Mouse (Mus musculus) neutrophil, adult 5-6 weeks (primary cell): ENCODE results near the gene Sart3. TPM values are rescaled to one million over a fixed set of nuclear protein-coding genes. Genes with fewer than 3 reads are reported as not detected.
A peak's percentile ranks its signal among the peaks of the same experiment; 100 is the strongest.

Source experiments
- ATAC-seq: fragments of 151-379, 151-347 bp; 2 replicates; pipeline ENCODE4 v1.8.0; 2017; ENCODE audit warnings: mild to moderate bottlenecking, moderate TSS enrichment; ENCODE audit not compliant: insufficient number of reproducible peaks, poor library complexity, low FRiP score, severe bottlenecking; ENCODE audit errors: extremely low read depth
- total RNA-seq: library from RNA; stranded (forward); fragments of 200-1000 nt; gene quantifications from 2 replicates; pipeline ENCODE4 v1.2.3, GENCODE M21; 2017

Gene Sart3
- total RNA-seq, 1 experiment from 2014 or later = 50.5 TPM

DNA sequence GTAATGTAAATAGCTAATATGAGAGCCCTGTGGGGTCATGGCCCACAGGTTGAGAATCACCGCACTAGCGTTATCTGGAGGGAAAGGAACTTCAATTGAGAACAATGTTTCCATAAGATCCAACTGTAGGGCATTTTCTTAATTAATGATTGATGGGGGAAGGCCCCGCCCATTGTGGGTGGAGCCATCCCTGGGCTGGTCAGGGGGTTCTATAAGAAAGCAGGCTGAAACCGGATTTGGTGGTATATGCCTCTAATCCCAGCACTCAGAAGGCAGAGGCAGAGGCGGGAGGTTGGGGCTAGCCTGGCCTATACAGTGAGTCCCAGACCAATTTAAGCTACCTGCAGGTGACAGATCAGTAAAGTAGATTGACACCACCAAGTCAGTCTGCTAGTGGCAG is 37.9 kb downstream of the Sart3 start:
- ATAC-seq = no peak

DNA sequence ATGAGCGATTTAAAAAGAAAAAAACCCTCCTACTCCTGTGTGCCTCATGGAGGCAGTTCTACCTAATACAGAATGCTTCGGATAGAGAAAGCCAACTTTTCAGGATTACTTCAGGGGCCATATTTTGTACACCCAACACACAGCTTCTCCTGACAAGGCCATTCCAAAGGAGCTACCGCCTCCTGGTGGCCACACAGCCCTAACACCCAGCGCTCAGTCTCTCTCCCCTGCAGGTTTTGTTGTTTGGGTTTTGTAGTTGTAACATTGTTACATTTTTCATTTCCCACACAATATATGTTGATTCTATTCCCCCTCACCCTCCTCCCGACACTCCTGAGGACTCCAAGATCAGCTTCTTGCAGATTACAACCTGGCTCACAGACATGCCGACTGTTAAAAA is 40.1 kb downstream of the Sart3 start:
- ATAC-seq = no peak

DNA sequence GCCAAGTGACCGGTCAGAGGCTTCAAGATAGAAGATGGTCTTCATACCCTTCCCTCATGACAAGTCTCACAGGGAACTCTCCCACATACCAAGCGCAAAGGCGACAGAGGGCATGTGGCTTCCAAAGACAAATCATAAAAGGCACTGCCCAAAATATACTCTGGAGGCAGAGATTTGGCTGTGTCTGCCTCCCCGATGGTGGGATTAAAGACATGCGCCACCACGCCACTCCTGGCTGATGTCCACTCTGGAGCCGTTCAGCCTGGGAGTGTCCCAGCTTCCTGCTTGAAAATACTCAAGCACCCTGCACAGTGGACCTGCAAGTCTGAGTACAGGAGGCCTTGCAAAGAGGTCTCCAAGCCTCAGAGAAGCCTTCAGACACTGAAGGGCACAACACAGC is 41.1 kb downstream of the Sart3 start:
- no peak for ATAC-seq

DNA sequence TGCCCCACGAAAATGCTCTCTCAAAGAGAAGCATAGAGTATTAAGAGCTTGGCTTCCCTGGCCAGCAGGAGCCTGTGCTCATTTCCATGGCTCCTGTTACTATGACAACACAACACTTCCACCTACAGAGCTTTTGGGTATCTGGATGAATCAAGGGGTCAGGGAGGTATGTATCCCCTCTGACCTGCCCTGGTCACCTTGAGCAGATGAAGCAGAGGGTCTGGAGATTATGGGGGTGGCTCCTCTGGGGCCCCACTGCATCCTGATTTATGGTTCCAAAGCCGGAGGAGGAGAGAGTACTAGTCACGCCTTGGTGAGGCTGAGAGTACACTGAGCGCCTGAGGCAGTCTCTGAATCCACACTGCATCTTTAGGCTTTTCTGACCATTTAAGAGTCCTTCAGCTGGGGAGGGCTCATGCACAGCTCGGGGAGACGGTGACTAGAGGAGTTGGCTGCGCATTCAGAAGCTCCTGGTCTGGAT is 41.6 kb downstream of the Sart3 start:
- ATAC-seq = no peak

DNA sequence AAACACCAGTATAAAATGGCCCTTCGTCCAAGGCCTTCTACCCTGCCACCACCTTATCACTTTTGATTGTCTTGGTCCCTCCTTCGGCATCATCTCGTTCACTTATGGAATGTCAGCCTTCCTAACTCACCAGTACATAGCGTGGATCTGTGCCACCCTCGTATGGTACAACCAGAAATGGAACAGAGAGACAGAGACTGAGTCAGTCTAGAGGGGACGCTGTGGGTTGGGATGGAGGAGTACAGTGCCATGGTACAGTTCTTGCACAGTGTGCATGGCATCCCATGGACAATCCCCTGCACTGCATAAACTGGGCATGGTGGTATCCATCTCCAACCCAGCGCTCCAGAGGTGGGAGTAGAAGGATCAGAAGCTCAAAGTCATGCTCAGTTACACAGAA is 43.6 kb downstream of the Sart3 start:
- no peak for ATAC-seq

DNA sequence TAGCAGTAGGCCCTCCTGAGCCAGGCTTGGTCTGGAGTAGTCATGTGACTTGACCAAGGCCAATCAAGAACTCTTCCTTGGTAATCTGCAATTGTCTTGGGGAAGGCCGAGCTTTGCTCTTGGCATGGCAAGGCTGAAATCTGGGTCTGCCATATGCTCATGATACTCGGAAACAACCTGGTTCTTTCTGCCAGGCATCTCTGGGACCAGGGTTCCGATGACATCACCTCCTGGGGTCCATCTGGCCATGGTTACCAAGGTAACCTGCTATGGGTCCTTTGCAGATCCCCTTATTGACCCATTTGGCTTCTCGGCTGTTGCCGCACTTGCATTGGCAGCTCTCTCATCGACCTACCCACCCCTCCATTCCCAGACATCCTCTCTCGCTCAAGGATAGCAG is 44.3 kb downstream of the Sart3 start:
- no peak for ATAC-seq

DNA sequence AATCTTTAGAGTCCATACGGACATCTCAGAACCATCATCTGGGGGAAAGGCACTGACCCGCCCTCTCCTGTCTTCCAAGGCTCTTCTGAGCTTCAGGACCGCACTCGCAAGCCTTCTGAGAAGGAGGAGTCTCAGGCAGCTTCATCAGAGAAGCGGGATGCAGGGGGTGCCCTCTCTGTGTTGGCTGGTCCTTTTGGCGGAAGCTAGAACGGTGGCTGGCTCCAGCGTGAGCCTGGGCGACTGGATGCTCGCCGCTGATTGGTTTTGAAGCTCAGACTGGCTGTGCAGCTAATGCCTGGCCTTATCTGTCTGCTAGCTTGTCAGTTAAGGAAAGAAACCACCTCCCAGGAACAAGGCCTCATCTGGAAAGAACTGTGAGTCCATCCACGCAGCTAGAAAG is 45.1 kb downstream of the Sart3 start:
- ATAC-seq = no peak

DNA sequence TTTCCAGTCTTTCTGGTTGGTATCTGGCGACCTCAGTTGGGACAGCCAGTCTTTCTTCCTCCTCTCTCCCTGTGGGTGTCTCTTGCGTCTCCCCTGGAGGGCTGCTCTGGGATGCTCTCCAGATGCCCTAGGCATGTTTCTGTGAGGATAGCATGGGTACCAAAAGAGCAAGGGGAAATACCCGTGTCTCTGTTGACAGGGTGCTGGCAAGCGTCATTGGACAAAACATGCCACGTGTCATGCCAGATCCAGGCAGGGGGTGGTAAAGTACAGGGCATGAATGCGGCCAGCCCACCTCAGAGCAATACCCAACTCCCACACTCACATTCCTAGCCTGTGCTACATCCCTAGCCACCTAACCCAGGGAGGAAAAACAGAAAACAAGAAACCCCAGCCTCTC is 45.7 kb downstream of the Sart3 start:
- no peak for ATAC-seq

DNA sequence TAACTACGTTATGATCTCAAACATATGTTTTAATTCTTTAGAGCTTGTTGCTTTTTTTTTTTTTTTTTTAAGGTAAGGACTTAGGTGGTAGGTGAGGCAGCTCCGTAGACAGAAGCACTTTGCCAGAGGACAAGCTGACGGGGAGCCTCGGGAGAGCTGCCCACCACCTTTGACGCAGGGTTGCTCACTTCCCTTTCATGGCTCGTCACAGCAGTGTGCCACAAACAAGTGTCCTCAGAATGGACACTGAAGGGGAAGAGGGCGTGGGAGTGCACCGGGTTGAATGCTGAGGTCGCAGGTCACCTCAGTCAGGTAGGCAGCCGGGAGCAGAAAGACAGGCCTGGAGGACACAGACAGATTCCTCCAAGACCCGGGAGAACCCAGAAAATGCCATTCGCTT is 46.9 kb downstream of the Sart3 start:
- no peak for ATAC-seq

DNA sequence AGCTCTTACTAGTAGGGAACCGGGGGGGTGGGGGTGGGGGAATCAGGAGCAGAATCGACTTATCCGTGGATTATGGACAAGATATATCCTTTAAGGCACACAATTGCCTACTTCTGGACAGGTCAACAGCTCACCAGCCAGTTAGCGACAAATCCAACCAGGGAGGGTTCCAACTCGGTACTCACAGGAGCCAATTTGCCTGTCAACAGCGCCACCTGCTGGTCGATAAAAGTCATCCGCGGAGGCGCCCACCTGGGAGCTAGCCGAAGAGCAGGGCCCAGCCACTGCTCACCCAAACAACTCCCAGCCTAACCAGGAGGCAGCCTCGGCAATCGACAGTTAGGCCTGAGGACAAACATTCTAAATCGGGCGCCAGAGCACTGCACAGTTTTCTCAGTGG is 47.9 kb downstream of the Sart3 start, which contains the start of gene 1700069L16Rik:
Gene 1700069L16Rik (minus strand): TSS at position 327 of the 400 bp plus-strand sequence.
- ATAC-seq = peak; percentile 55; the same call in 1 of the 2 replicates

DNA sequence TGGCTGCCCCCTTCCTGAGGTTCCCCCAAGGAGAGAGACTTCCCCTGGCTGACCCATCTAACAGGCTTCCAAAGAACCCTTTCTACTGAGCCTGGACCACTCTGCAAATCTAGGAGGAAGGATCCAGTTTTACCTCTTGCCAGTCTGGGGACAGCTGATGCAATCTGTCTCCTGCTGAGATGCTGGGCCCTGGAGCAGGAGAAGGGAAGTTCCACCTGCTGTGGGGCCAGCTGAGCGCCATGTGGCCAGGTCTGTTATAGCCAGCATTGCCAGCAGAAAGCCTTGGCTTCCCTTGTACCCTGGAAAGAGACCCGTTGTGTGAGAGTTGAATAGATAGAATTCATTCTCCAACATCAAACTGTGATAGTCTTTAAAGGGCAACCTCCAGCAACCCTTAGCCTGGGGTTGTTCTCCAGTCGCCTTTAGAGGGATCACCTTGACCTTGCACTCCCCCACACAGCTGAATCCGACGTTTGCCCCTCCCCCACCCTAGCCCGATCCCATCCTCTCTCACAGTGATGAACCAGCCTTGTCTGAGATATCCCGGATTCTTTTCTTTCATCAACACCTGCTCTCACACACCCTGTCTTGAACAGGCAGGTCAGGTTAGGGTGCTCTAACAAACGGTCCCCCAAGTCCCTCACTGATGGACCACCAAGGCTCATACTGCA is 48.6 kb downstream of the Sart3 start:
- no peak for ATAC-seq

DNA sequence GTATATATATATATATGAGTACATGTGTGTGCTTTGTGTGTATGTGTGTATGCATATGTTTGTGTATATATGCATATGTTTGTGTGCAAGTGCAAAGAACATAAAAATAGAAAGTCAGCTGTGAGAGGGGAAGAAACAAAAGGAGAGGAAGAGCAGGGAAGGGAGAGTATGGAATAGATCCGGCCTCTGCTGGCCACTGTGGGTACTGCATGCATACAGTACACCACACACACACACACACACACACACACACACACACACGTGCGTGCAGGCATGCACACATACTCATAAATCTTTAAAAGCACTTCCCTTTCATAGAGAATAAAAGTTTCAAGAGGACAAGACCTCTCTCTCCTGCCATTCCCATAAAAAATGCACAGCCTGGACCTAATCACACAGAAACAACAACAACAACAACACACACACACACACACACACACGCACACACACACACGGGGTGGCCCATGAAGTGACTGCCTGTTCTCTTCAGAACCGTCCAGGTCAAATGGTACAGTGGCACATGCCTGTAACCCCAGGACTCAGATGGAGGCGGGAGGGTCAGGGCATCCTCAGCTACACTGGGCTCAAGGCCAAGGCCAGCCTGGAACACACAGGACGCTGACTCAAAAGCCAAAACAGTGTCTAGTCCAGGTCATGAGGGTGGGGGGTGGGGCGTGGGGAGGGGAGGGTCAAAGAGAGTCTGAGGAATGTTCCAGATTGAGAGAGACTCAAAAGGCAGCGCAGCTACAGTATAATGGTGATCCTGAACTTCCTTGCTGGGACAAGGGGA is 49.9 kb downstream of the Sart3 start:
- no peak for ATAC-seq

DNA sequence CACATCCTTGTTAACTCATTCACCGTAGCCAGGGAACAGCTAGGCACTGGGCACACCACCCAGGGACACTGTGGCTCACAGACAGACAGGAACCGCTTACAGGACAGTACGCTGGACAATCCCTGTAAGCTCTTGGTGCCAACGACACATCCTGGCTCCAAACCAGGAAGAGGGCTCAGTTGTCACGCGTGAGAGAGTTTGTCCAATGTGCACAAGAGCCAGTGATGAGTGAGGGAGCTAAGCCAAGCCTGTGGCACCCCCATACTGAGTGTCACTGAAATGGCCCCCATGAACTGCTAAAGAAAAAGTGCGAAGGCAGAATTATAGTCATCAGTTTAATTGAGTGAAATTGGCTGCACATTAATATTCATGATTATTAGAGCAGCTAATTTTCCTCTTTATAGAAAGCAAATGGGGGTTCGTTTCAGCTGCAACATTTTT is 53.1 kb downstream of the Sart3 start:
- no peak for ATAC-seq

DNA sequence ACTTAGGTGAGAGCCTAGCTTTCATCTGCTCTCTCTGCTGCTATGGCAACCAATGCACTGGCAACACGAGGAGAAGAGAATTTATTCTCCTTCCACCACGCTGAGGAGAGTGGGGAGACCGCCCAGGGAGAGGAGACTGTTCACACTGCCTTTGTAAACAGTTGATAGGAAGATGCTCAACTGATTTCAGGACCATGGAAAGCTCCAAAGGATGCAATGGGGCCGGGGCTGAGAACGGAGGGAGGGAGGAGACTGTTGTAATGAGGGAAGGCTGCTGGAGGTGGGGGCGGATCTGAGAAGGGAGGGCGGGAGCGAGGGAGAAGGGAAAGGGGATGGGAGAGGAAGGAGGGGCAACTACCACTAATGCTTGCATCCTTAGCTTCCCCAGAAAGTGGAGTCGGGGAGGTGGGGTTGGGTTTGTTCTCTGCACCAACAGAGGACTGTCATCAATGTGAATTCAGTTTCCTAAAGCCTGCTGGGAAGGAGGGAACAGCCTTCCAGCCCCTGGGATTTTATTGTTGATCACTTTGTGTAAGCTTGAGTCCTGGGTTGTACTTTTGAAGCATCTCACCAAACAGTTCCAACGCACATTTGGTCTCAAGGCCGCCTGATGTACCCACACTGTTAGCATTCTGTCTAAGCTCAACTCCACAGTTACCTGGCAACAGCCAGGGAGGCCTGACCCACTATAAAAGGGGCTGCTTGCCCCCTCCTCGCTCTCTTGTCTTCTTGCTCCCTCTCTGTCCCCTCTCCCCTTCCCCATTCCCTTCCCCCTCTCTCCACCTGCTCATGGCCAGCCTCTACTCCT is 55.5 kb downstream of the Sart3 start:
- ATAC-seq = no peak

DNA sequence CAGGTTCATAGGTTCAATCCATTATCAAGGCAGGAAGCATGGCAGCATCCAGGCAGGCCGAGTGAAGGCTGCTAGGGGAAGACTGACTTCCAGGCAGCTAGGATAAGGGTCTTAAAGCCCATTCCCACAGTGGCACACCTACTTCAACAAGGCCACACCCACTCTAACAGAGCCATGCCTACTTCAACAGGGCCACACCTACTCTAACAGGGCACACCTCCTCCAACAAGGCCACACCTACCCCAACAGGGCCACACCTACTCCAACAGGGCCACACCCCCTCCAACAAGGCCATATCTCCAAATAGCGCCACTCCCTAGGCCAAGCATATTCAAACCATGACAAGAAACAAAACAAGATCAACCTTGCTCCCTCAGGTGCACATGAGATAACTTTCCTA is 59.4 kb downstream of the Sart3 start:
- ATAC-seq = no peak

DNA sequence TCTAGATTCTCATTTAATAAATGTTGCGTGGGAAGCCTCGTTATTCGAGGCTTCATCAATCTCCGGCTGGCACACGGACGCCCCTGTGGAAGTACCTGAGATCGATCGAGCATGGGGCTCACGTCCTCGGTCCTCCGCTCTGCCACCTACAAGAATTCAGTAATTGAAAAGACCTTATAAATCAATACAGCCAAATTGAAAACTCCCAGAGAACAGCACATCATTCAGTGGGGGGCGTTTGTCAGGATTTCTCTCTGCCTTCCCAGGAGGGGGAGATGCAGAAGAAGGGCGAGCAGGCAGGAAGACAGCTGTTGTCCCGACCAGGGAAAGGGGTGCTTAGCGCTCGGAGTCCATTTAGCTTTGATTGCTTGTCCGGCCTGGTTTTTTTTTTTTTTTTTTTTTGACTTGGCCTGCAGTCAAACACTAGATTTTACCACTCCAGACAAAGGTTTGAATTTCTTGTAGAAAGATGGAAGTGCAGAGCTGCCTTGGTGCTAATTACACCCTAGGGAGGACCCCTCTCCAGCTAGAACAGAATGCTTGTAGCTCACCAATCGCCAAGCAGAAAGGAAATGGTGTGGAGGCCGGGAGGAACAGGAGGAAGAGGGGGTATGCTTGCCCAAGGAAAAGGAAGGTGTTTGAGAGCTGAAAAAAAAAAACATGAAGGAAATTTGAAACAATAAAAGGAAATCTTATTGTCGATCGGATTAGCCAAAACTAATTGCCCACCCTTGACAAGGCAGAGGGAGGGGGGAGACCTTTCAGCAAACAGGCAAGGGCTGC is 68.3 kb downstream of the Sart3 start:
- ATAC-seq = no peak

DNA sequence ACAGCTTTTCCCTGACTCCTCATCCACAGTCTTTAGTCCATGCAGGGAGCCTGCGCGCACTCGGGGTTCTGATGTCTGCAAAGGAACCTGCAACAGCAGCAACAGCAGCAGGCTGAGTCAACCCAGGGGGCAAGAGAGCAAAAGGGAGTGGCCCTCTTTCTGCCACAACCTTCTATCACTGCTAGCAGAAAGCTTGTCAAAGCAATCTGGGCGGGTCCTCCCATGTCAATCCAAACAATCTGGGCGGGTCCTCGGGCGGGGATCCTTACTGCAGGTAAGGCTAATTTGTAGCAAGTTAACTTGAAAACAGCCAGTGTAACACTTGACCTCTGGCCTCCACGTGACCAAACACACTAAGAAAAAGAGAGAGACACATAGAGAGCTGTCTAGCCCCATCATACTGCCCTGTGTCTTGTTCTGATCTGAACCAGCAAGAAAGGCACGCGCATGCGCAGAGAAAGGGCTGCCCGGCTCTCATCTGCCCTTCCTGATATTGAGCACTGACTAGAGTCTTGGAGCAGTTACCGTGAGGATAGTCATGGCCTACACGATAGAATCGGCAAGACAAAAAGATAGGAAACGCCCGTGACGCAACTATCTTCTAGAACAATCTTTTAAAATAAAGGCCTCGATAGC is 71.8 kb downstream of the Sart3 start:
- no peak for ATAC-seq

DNA sequence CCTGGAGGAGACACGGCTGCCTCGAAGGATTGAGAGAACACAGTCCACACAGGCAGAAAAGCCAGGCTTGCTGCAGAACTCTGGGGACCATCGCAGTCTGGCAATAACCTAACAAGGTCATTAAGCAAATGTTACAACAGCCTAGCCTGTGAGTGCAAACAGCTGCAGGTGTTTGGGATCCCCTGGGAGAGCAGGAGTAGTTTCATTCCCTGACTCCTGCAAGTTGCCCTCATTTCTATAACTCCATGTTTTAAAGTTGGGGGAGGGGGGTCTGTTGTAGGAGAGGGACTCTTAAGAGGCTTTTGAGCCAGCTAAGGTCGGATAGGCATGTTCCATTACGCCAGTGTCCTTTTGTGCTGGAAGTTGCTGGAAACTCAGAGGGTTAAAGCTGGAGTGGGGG is 77.9 kb downstream of the Sart3 start:
- no peak for ATAC-seq
